Mouse (Mus musculus) regulatory T cell (primary cell): Measurements from ENCODE around the gene Nuak2.
"Not testable (repeated sequence)": the region's sequence is repeated elsewhere in the genome, so short reads cannot be mapped to it uniquely, and the experiment has no call there.

Source experiments
- in situ Hi-C: fragments of 300-600 bp; cut with MboI, MseI; formaldehyde crosslinking; loops from one replicate; pipeline ENCODE4 v1.15.1; 2025; ENCODE audit warnings: high pct_unique_total_duplicates

Nuak2 gene

GRCm38 (mm10) chr1:132315889-132316624, at the start of gene Nuak2:
TSS of gene Nuak2 (plus strand) at chr1:132316126.
- in situ Hi-C loops: no loop called here

- in situ Hi-C loops: no loop called here
Observed at GRCm38 (mm10) chr1:132266791-132267557, 49.0 kb upstream of the Nuak2 start.

GRCm38 (mm10) chr1:132267959-132268358, 48.0 kb upstream of the Nuak2 start:
- in situ Hi-C loops: no loop called here

- in situ Hi-C loops: no loop called here
Observed at GRCm38 (mm10) chr1:132268418-132269060, 47.4 kb upstream of the Nuak2 start.

GRCm38 (mm10) chr1:132271237-132271636, 44.7 kb upstream of the Nuak2 start:
- in situ Hi-C loops: no loop called here

GRCm38 (mm10) chr1:132276694-132277093, 39.2 kb upstream of the Nuak2 start:
- in situ Hi-C loops: no loop called here

GRCm38 (mm10) chr1:132277124-132277523, 38.8 kb upstream of the Nuak2 start:
- in situ Hi-C loops: no loop called here

GRCm38 (mm10) chr1:132280636-132281035, 35.3 kb upstream of the Nuak2 start:
- in situ Hi-C loops: not testable (repeated sequence)

- in situ Hi-C loops: no loop called here
Observed at GRCm38 (mm10) chr1:132281523-132282176, 34.3 kb upstream of the Nuak2 start.

GRCm38 (mm10) chr1:132282177-132282536, 33.8 kb upstream of the Nuak2 start:
- in situ Hi-C loops: no loop called here

- in situ Hi-C loops: no loop called here
Observed at GRCm38 (mm10) chr1:132283018-132283417, 32.9 kb upstream of the Nuak2 start.

- in situ Hi-C loops: no loop called here
Observed at GRCm38 (mm10) chr1:132286735-132287134, 29.2 kb upstream of the Nuak2 start.

- in situ Hi-C loops: no loop called here
Observed at GRCm38 (mm10) chr1:132287445-132287844, 28.5 kb upstream of the Nuak2 start.

GRCm38 (mm10) chr1:132287991-132288451, 27.9 kb upstream of the Nuak2 start:
- in situ Hi-C loops: no loop called here

GRCm38 (mm10) chr1:132289965-132290364, 26.0 kb upstream of the Nuak2 start:
- in situ Hi-C loops: no loop called here

GRCm38 (mm10) chr1:132290921-132291675, 24.8 kb upstream of the Nuak2 start:
- in situ Hi-C loops: no loop called here

- in situ Hi-C loops: no loop called here
Observed at GRCm38 (mm10) chr1:132291706-132292105, 24.2 kb upstream of the Nuak2 start.

GRCm38 (mm10) chr1:132292318-132293129, 23.4 kb upstream of the Nuak2 start:
- in situ Hi-C loops: no loop called here

- in situ Hi-C loops: no loop called here
Observed at GRCm38 (mm10) chr1:132295506-132295905, 20.4 kb upstream of the Nuak2 start.

GRCm38 (mm10) chr1:132296051-132296450, 19.9 kb upstream of the Nuak2 start:
- in situ Hi-C loops: no loop called here
